Mouse (Mus musculus) limb, embryonic 10.5 days (tissue): ENCODE results near the gene Mapkapk5. TPM values are rescaled to one million over a fixed set of nuclear protein-coding genes. Genes with fewer than 3 reads are reported as not detected.

Source experiments
- DNase-seq: peaks from one replicate; pipeline ENCODE4 v3.0.0-alpha.2; 2017; ENCODE audit warnings: low spot score
- H3K27ac ChIP-seq: fragments of 300-500 bp; sonication (generic); 2 replicates; pipeline ENCODE4 v1.5.1; 2016; ENCODE audit warnings: mild to moderate bottlenecking
- H3K27me3 ChIP-seq: fragments of 300-500 bp; sonication (generic); 2 replicates; pipeline ENCODE4 v1.6.1; 2016; ENCODE audit warnings: low read depth, mild to moderate bottlenecking; ENCODE audit not compliant: poor library complexity, severe bottlenecking
- H3K36me3 ChIP-seq: fragments of 300-500 bp; sonication (generic); 2 replicates; pipeline ENCODE4 v1.6.1; 2016; ENCODE audit warnings: mild to moderate bottlenecking, moderate library complexity
- H3K4me1 ChIP-seq: fragments of 300-500 bp; sonication (generic); 2 replicates; pipeline ENCODE4 v1.6.1; 2016
- H3K4me3 ChIP-seq: fragments of 300-500 bp; sonication (generic); 2 replicates; pipeline ENCODE4 v1.5.1; 2016; ENCODE audit warnings: mild to moderate bottlenecking, moderate library complexity
- H3K9me3 ChIP-seq: fragments of 300-500 bp; sonication (generic); replicated peaks from 2 replicates; pipeline ENCODE4 v1.6.1; 2016; ENCODE audit warnings: mild to moderate bottlenecking
- WGBS: fragments of 180-500 bp; shearing (Covaris S2); methylation state at CpG from one replicate; pipeline ENCODE4 v1.1.7; 2016; 5-methylcytosine and 5-hydroxymethylcytosine counted together
- polyA plus RNA-seq: library from polyadenylated mRNA; unstranded; fragments of >200 nt; fragmentation: Nextera tagmentation; extraction: Ambion mirVana; gene quantifications from 2 replicates; pipeline ENCODE4 v1.2.1, GENCODE M21; 2016

The Mapkapk5 gene
- polyA plus RNA-seq, 1 experiment from 2014 or later: 60.3 TPM

GRCm38 (mm10) chr5:121583765-121584501 is 38.2 kb upstream of the Mapkapk5 start:
- 0 out of 2 replicates have a peak overlapping the region, but pooled peaks have one; percentile 43 for H3K27ac ChIP-seq

GRCm38 (mm10) chr5:121581945-121582344 is 36.2 kb upstream of the Mapkapk5 start:
- no peak for DNase-seq
- no peaks in the 10 kb centered on the region for H3K9me3 ChIP-seq
- H3K4me3 ChIP-seq: no peak overlapping the region
- peaks cover 45% of the 10 kb centered on the region for H3K36me3 ChIP-seq
- peaks cover 16% of the 10 kb centered on the region for H3K4me1 ChIP-seq
- WGBS: 88% methylated on average over 8 of the region's 8 CpGs
- H3K27ac ChIP-seq: no peak overlapping the region
- H3K27me3 ChIP-seq: no peaks in the 10 kb centered on the region

More at GRCm38 (mm10) chr5:121583765-121584501, 38.2 kb upstream of the Mapkapk5 start:
- H3K36me3 ChIP-seq: peaks cover 32% of the 10 kb centered on the region
- H3K27me3 ChIP-seq: no peaks in the 10 kb centered on the region
- no peaks in the 10 kb centered on the region for H3K9me3 ChIP-seq
- H3K4me1 ChIP-seq: peaks cover 16% of the 10 kb centered on the region
- no peak overlapping the region for H3K4me3 ChIP-seq
- peak; percentile 39 for DNase-seq
- 63% methylated on average over 12 of the region's 12 CpGs for WGBS

DNA sequence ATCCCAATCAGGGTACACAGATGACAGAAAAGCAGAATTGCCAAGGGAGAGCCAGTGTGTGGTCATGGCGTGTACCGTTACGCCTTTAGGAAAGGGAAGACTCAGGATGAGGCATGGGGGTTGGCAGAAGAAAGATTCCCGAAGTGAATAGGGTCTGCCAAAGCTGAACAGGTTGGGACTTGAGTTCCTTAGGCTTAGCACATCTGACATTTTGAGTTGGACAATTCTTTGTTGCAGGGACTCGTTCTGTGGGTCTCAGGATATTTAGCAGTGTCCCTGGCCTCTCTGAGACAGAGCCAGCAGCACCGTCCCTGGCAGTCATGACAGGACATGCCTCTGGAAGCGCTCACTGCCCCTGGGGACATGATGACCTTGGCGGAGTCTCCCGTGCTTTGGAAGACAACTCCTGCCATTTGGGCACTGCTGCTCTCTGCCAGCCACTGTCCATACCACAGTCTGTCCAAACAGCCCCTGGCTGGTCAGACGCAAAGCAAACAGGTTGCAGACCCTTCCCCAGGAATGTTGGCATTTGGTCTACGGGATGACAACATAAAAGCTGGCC is 31.3 kb upstream of the Mapkapk5 start:
- Histone ChIP-seq H3K36me3 (peaks cover 90% of the 10 kb centered on the region), H3K4me3 (no peak overlapping the region), H3K4me1 (no peaks in the 10 kb centered on the region), H3K27me3 (no peaks in the 10 kb centered on the region), H3K9me3 (no peaks in the 10 kb centered on the region), H3K27ac (no peak overlapping the region)
- 85% methylated on average over 11 of the region's 11 CpGs for WGBS
- DNase-seq: no peak

GRCm38 (mm10) chr5:121575867-121576266 is 30.2 kb upstream of the Mapkapk5 start:
- Histone ChIP-seq H3K9me3 (no peaks in the 10 kb centered on the region), H3K36me3 (peaks cover 98% of the 10 kb centered on the region), H3K27me3 (no peaks in the 10 kb centered on the region), H3K4me1 (no peaks in the 10 kb centered on the region), H3K4me3 (no peak overlapping the region), H3K27ac (no peak overlapping the region)
- WGBS: 97% methylated on average over 11 of the region's 11 CpGs
- DNase-seq: no peak

- no peak for DNase-seq
- H3K27ac ChIP-seq: no peak overlapping the region
- peaks cover 97% of the 10 kb centered on the region for H3K36me3 ChIP-seq
- 91% methylated on average over 13 of the region's 13 CpGs for WGBS
- no peaks in the 10 kb centered on the region for H3K27me3 ChIP-seq
- H3K4me1 ChIP-seq: no peaks in the 10 kb centered on the region
- no peaks in the 10 kb centered on the region for H3K9me3 ChIP-seq
- H3K4me3 ChIP-seq: no peak overlapping the region
These were observed 28.4 kb upstream of the Mapkapk5 start for GRCm38 (mm10) chr5:121574145-121574544.

DNA sequence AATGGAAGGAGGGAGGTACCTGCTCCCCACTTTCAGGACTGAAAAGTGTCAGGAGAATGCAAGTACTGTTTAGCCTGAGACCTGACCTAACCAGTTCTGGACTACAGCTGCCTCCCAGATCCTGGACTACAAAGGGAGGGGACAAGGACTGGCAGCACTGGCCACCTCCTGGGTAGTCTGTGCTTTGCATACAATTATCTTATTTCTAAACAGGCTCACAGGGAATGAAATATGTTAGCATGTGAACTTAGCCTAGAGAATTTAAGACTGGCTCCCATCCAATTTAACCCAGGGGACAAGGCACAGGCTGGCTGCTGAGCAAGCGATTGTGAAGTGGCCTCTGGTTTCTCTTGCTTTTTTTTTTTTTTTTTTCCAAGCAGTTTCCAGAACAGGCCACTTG is 25.1 kb upstream of the Mapkapk5 start:
- no peaks in the 10 kb centered on the region for H3K9me3 ChIP-seq
- no peak overlapping the region for H3K27ac ChIP-seq
- DNase-seq: no peak
- H3K4me3 ChIP-seq: no peak overlapping the region
- H3K36me3 ChIP-seq: peaks cover 79% of the 10 kb centered on the region
- H3K27me3 ChIP-seq: no peaks in the 10 kb centered on the region
- H3K4me1 ChIP-seq: no peaks in the 10 kb centered on the region
- WGBS: 85% methylated on average over 1 of the region's 1 CpGs

GRCm38 (mm10) chr5:121569881-121570420 is 24.2 kb upstream of the Mapkapk5 start:
- Histone ChIP-seq H3K4me1 (0 out of 2 replicates have a peak, but pooled peaks cover 1% of the 10 kb centered on the region), H3K36me3 (peaks cover 71% of the 10 kb centered on the region), H3K27me3 (no peaks in the 10 kb centered on the region), H3K27ac (no peak overlapping the region), H3K4me3 (no peak overlapping the region), H3K9me3 (no peaks in the 10 kb centered on the region)
- 86% methylated on average over 8 of the region's 9 CpGs for WGBS
- no peak for DNase-seq

DNA sequence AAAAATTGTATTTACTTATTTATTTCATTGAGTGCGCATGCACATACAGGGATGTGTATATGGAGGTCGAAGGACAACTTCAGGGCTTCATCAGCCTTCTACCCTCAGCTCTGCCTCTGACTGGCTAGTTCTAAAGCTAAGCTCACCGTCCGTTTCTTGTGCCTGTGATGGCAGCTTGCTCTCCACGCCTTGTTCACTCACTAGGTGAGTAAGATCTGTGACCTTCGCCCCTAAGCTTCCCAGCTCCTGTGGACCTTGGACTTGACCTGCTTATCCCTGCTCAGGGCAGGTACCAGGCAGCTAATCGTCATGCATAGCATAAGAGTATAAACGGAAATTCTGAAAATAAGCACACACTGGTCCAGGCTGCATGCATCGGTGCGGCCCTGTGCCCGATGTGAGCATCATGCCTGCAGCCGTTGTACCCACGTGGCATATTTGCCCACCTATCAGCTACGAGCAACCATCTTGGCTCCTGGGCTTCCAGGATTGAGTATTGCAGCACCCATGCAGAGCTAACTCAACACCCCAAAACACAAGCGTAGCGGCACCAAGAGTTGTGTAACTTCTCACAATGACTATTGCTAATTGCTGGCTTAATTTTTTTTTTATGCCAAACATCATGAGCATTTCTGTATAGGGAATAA is 20.5 kb upstream of the Mapkapk5 start:
- no peak for DNase-seq
- Histone ChIP-seq H3K27me3 (no peaks in the 10 kb centered on the region), H3K4me3 (no peak overlapping the region), H3K36me3 (peaks cover 34% of the 10 kb centered on the region), H3K27ac (no peak overlapping the region), H3K9me3 (no peaks in the 10 kb centered on the region), H3K4me1 (peaks cover 9% of the 10 kb centered on the region)
- 91% methylated on average over 16 of the region's 16 CpGs for WGBS

- Histone ChIP-seq H3K27me3 (no peaks in the 10 kb centered on the region), H3K27ac (peak overlapping the region; percentile 81), H3K36me3 (peaks cover 18% of the 10 kb centered on the region), H3K4me3 (peak overlapping the region; percentile 27; the same call in 1 of the 2 replicates), H3K4me1 (peaks cover 9% of the 10 kb centered on the region), H3K9me3 (no peaks in the 10 kb centered on the region)
- DNase-seq: peak; percentile 94
- 16% methylated on average over 11 of the region's 11 CpGs for WGBS
These were observed 18.8 kb upstream of the Mapkapk5 start for GRCm38 (mm10) chr5:121564468-121564895.

DNA sequence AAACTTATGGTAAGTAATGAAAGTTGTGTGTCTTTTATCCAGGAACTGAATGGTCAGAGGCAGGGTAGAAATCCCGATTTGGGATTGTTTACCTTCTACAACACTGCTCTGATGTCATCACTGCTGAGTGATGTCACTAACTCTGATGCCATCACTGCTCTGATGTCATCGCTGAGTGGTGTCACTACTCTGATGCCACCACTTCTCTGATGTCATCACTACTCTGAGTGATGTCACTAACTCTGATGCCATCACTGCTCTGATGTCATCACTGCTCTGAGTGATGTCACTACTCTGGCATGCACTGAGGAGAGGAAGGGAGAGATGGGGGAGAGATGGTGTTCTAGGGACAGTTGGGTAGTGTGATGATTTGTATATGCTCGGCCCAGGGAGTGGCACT is 16.7 kb upstream of the Mapkapk5 start:
- Histone ChIP-seq H3K36me3 (peaks cover 5% of the 10 kb centered on the region; the same call in 1 of the 2 replicates), H3K4me3 (no peak overlapping the region), H3K4me1 (peaks cover 9% of the 10 kb centered on the region), H3K9me3 (no peaks in the 10 kb centered on the region), H3K27ac (no peak overlapping the region), H3K27me3 (no peaks in the 10 kb centered on the region)
- DNase-seq: no peak
- 94% methylated on average over 3 of the region's 3 CpGs for WGBS

- H3K36me3 ChIP-seq: peaks cover 3% of the 10 kb centered on the region; the same call in 1 of the 2 replicates
- H3K9me3 ChIP-seq: no peaks in the 10 kb centered on the region
- H3K4me3 ChIP-seq: no peak overlapping the region
- 82% methylated on average over 7 of the region's 7 CpGs for WGBS
- no peak for DNase-seq
- H3K4me1 ChIP-seq: peaks cover 16% of the 10 kb centered on the region
- H3K27me3 ChIP-seq: no peaks in the 10 kb centered on the region
- no peak overlapping the region for H3K27ac ChIP-seq
These were observed 3.5 kb upstream of the Mapkapk5 start for GRCm38 (mm10) chr5:121549196-121549595.

- no peaks in the 10 kb centered on the region for H3K27me3 ChIP-seq
- H3K36me3 ChIP-seq: peaks cover 3% of the 10 kb centered on the region; the same call in 1 of the 2 replicates
- no peak for DNase-seq
- peaks cover 22% of the 10 kb centered on the region for H3K4me1 ChIP-seq
- H3K9me3 ChIP-seq: no peaks in the 10 kb centered on the region
- no peak overlapping the region for H3K27ac ChIP-seq
- H3K4me3 ChIP-seq: no peak overlapping the region; the same call in 1 of the 2 replicates
- 94% methylated on average over 3 of the region's 3 CpGs for WGBS
These were observed 1.4 kb upstream of the Mapkapk5 start for GRCm38 (mm10) chr5:121547084-121547483.

DNA sequence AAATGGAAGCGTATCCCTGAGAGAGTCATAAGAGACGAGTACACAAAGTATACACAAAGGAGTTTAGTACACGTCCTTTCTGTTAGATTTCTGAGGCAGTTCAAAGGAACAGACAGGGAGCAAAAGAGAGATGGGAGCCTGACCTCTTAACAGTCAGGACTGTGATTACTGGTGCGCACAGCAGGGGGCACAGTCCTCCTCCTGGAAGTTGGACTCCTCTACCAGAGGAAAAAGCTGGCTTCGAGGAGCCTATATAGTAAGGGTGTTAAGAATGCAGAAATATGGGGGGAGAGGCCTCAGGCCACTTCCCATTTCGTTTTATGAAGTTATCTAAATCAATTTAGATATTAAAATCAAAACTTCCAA is 808 bp upstream of the Mapkapk5 start:
- Histone ChIP-seq H3K36me3 (peaks cover 3% of the 10 kb centered on the region; the same call in 1 of the 2 replicates), H3K9me3 (no peaks in the 10 kb centered on the region), H3K4me3 (peak overlapping the region; percentile 90), H3K27me3 (no peaks in the 10 kb centered on the region), H3K4me1 (peaks cover 22% of the 10 kb centered on the region), H3K27ac (peak overlapping the region; percentile 99)
- WGBS: 44% methylated on average over 6 of the region's 6 CpGs
- no peak for DNase-seq
